Mouse (Mus musculus) intestine, embryonic 16.5 days (tissue): ENCODE measurements at regions not wholly inside any gene's neighbourhood (a gene's known extent, or its start where the extent isn't known, plus 50 kb on each side); places are given as distances from the start of the nearest gene placed in this dataset.

ENCODE experiments used
- ATAC-seq: fragments of 200-750 bp; cut with Nextera tagmentation; 2 replicates; pipeline ENCODE4 v1.8.0; 2017; ENCODE audit warnings: moderate TSS enrichment, moderate library complexity
- H3K27ac ChIP-seq: fragments of 300-500 bp; sonication (generic); 2 replicates; pipeline ENCODE4 v1.5.1; 2014; ENCODE audit warnings: mild to moderate bottlenecking, low read length
- H3K27me3 ChIP-seq: fragments of 300-500 bp; sonication (generic); replicated peaks from 2 replicates; pipeline ENCODE4 v1.6.1; 2014; ENCODE audit warnings: low read length, control low read depth, mixed read lengths; ENCODE audit not compliant: control insufficient read depth, insufficient read depth
- H3K36me3 ChIP-seq: fragments of 300-500 bp; sonication (generic); 2 replicates; pipeline ENCODE4 v1.6.1; 2014; ENCODE audit warnings: low read length, control low read depth; ENCODE audit not compliant: control insufficient read depth, insufficient read depth
- H3K4me1 ChIP-seq: fragments of 300-500 bp; sonication (generic); 2 replicates; pipeline ENCODE4 v1.6.1; 2014; ENCODE audit warnings: low read length, control low read depth, mixed read lengths; ENCODE audit not compliant: control insufficient read depth, insufficient read depth
- H3K4me2 ChIP-seq: fragments of 300-500 bp; sonication (generic); 2 replicates; pipeline ENCODE4 v1.6.1; 2014; ENCODE audit warnings: low read depth, low read length, control low read depth
- H3K4me3 ChIP-seq: fragments of 300-500 bp; sonication (generic); 2 replicates; pipeline ENCODE4 v1.5.1; 2014; ENCODE audit warnings: mild to moderate bottlenecking, low read length
- H3K9ac ChIP-seq: fragments of 300-500 bp; sonication (generic); 2 replicates; pipeline ENCODE4 v1.6.1; 2014; ENCODE audit warnings: low read depth, low read length
- H3K9me3 ChIP-seq: fragments of 300-500 bp; sonication (generic); 2 replicates; pipeline ENCODE4 v1.6.1; 2016; ENCODE audit warnings: low read length, control low read depth; ENCODE audit not compliant: control insufficient read depth
- WGBS: fragments of 180-500 bp; shearing (Covaris S2); extraction: QIAGEN DNeasy Blood & Tissue Kit; methylation state at CpG from one replicate; pipeline ENCODE4 v1.1.7; 2014; 5-methylcytosine and 5-hydroxymethylcytosine counted together

DNA sequence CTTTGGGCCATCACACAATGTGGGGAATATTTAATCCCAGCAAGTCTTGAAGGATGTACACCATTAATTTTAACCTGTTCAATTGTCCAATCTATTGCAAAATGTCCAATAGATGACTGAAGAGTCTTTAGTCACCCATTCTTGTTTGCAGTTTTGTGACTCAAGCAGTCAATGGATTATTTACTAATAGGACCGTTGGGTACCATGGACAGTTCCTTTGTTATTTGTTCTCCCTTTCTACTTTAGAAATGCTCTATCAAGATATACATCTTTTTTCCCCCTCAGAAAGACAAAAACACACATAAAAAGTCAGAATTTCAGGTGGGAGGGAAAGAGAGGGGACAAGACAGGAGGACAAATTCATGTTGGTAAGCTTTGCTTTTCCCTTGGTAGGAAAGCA, 598.3 kb downstream of the Gm9195 start:
- Histone ChIP-seq H3K27ac (no peak overlapping the region), H3K9me3 (no peaks in the 10 kb centered on the region), H3K4me2 (no peak overlapping the region), H3K27me3 (no peaks in the 10 kb centered on the region), H3K36me3 (no peaks in the 10 kb centered on the region), H3K9ac (no peak overlapping the region), H3K4me3 (no peak overlapping the region), H3K4me1 (no peaks in the 10 kb centered on the region)
- WGBS = 71% methylated on average over 1 of the region's 1 CpGs
- no peak for ATAC-seq

DNA sequence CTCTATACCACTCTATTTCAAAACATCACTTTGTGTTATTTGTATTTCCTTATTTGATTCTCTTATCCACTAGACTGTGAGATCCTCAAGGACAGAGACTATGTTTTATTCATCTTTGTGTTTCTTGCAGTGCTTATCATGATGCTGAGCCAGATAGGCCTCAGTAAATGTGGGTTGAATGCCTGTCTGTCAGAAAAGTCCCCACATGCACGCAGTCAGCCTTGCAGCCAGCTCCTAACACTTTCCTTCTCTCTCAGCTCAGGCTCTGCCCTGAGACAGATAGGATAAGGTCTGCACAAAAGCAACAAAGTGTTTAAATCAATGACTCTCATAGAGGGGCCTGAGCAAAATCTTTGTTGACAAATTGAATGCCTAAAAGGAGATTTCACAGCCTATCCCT, 600.0 kb downstream of the Gm9195 start:
- no peak for ATAC-seq
- 69% methylated on average over 1 of the region's 1 CpGs for WGBS
- Histone ChIP-seq H3K4me2 (no peak overlapping the region), H3K36me3 (no peaks in the 10 kb centered on the region), H3K4me3 (no peak overlapping the region), H3K27ac (no peak overlapping the region), H3K27me3 (no peaks in the 10 kb centered on the region), H3K9me3 (no peaks in the 10 kb centered on the region), H3K4me1 (no peaks in the 10 kb centered on the region), H3K9ac (no peak overlapping the region)

DNA sequence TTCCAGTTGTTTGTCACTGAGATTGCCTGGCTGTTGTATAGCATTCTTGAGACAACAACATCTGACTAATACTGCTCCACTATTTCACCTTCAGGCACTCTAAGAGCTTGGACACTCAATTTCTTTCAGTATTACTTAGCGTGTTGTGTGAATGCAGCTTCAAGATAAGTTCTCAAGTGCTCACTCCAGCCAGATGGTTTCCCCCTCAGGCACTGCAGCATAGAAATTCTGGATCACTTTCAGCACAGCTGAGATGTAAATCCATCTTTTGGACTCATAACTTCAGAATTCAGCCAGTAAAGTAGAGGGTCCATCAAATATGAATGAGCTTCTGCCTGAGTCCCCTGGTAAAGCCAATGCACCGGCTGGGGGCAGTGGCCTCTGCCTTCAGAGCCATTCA, 608.8 kb downstream of the Gm9195 start:
- no peak overlapping the region for H3K9ac ChIP-seq
- H3K9me3 ChIP-seq = no peaks in the 10 kb centered on the region
- no peaks in the 10 kb centered on the region for H3K27me3 ChIP-seq
- ATAC-seq = no peak
- H3K4me3 ChIP-seq = no peak overlapping the region
- H3K27ac ChIP-seq = no peak overlapping the region
- H3K4me1 ChIP-seq = no peaks in the 10 kb centered on the region
- H3K36me3 ChIP-seq = no peaks in the 10 kb centered on the region
- H3K4me2 ChIP-seq = no peak overlapping the region
- WGBS = 74% methylated on average over 2 of the region's 2 CpGs

DNA sequence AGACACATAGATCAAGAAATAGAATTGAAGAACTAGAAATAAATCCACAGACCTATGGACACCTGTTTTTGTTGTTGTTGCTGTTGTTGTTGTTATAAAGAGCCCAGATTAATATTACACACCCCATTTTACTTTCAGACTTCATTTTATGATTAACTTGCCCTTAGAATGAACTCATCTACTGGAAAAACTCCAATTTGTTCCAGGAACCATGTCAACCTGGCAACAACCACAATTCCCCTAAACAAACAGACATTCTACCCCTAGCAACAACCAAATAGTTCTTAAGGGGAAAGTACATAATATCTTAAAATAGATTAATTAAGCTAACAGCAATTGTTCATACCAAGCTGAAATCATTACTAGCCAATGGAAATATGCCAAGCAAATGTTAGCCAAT, 646.1 kb downstream of the Gm9195 start:
- H3K4me3 ChIP-seq = no peak overlapping the region
- no peaks in the 10 kb centered on the region for H3K27me3 ChIP-seq
- H3K9ac ChIP-seq = no peak overlapping the region
- ATAC-seq = no peak
- no peaks in the 10 kb centered on the region for H3K4me1 ChIP-seq
- H3K4me2 ChIP-seq = no peak overlapping the region
- no peaks in the 10 kb centered on the region for H3K9me3 ChIP-seq
- no peak overlapping the region for H3K27ac ChIP-seq
- H3K36me3 ChIP-seq = no peaks in the 10 kb centered on the region

DNA sequence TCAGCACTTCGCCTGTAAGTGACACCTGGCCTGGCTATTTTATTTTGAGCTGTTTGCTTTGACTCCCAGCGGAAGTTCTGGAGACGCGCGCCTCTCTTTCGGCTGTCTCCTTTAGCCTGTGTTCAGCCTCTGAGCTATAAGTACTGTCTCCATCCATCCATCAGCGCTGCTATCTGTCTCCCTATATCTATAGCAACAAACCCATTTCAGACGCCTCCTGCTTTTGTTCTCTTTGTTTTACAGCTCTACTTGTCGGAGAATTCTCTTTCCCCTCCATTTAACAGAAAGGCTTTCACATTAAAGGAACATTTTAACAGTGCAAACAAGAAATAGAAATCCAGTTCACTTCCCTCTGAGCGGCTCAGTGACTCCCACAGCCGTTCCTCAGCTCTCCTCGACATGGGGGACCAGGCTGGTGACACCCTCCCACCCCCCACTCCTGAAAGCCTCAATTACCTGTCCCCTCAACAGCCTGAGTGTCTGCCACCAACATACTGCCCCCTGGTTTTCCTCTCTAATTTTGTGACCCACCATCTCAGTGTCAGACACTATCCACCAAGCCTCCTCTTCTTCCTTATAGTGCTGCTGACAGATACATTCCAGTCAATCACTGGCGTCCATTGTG, 682.7 kb downstream of the Gm9195 start:
- no peak overlapping the region for H3K4me3 ChIP-seq
- no peak overlapping the region for H3K4me2 ChIP-seq
- ATAC-seq = no peak
- H3K36me3 ChIP-seq = no peaks in the 10 kb centered on the region
- H3K27ac ChIP-seq = no peak overlapping the region
- 55% methylated on average over 13 of the region's 13 CpGs for WGBS
- no peaks in the 10 kb centered on the region for H3K9me3 ChIP-seq
- H3K9ac ChIP-seq = no peak overlapping the region
- H3K4me1 ChIP-seq = no peaks in the 10 kb centered on the region
- no peaks in the 10 kb centered on the region for H3K27me3 ChIP-seq

DNA sequence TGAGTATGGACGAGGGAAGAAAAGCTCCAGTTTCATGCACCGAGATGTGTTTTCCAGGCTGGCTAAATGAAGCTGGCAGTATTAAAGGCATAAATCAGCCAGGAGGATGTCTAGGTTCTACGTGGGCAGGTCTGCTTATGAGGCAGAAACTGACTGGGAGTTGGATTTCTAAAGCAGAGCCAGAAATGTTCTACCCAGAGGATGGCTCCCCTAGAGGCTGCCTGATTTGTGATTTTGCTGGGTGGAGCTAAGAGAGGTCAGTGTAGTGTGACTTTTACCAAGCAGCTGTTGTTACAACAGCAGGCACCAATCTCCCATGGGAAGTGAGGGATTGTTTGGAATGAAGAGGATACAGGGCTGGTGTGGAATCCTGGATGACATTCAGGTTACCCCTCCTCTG, 686.0 kb downstream of the Gm9195 start:
- H3K4me2 ChIP-seq = no peak overlapping the region
- H3K9me3 ChIP-seq = no peaks in the 10 kb centered on the region
- no peak overlapping the region for H3K4me3 ChIP-seq
- no peaks in the 10 kb centered on the region for H3K27me3 ChIP-seq
- no peak for ATAC-seq
- H3K4me1 ChIP-seq = no peaks in the 10 kb centered on the region
- WGBS = 63% methylated on average over 3 of the region's 3 CpGs
- no peak overlapping the region for H3K27ac ChIP-seq
- no peak overlapping the region for H3K9ac ChIP-seq
- no peaks in the 10 kb centered on the region for H3K36me3 ChIP-seq

DNA sequence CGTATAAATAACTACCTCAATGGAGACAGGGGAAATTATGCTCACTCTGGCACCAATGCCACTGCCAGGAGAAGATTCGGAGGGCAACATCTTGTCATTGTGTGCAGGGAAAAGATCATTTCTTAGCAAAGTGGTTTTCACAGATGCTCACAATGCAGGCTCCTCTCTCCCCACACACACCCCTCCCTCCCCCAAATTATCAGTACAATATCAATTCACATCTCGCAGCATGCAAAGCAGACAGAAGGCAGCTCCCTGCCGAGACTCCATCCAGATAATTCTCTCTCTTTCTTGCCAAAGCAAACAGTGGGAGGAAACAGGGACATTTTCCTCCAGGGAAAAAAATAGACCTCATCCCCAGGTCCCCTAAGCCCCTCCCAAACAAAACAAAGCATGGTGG, 691.8 kb downstream of the Gm9195 start:
- H3K9ac ChIP-seq = no peak overlapping the region
- no peak for ATAC-seq
- 62% methylated on average over 4 of the region's 4 CpGs for WGBS
- H3K9me3 ChIP-seq = no peaks in the 10 kb centered on the region
- H3K4me3 ChIP-seq = no peak overlapping the region
- no peaks in the 10 kb centered on the region for H3K36me3 ChIP-seq
- no peak overlapping the region for H3K27ac ChIP-seq
- H3K4me1 ChIP-seq = no peaks in the 10 kb centered on the region
- no peak overlapping the region for H3K4me2 ChIP-seq
- no peaks in the 10 kb centered on the region for H3K27me3 ChIP-seq

DNA sequence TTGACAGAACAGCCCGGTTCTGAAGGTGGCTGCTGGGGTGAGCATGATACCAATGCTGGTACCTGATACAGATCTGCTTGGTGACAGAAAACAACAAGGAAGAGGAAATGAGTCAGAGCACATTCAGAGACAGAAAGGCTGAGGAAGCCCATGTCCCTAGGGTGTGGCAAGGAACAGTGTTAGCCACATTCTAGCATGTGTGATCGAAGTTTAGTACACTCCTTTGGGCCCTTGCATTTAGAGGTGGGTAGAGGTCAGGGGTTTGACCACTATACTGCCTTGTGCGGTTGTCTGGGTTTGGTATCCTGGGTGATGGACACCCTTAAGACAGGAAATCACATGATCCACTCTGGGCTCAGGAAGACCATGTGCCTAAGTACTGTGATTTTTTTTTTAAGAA, 695.9 kb downstream of the Gm9195 start:
- WGBS = 80% methylated on average over 3 of the region's 3 CpGs

DNA sequence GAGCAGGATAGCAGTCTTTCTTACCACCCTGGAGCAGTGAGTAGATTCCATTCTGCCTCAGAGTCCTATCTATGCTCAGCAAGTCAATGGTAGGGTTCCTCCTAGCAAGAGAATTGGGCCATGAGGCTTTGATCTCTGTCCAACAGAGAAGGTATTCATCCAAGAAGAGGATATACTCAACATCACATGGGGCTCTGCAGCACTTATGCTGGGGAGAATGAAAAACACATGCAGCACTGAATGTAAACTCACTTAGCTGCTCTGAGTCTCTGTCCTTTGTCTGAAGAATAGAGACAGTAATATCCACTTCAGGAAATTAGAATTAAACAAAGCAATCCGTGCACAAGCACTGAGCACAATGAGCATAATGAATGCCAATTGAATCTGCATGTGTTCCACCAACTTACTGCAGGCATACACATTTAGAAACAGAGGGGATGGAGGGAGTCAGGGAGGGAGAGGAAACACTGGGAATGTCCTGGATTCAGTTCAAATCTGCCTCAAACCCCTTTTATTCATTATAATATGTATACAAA, 714.6 kb downstream of the Gm9195 start:
- Histone ChIP-seq H3K9me3 (no peaks in the 10 kb centered on the region), H3K9ac (no peak overlapping the region), H3K36me3 (no peaks in the 10 kb centered on the region), H3K4me3 (no peak overlapping the region), H3K27ac (no peak overlapping the region), H3K27me3 (no peaks in the 10 kb centered on the region), H3K4me2 (no peak overlapping the region), H3K4me1 (no peaks in the 10 kb centered on the region)
- 46% methylated on average over 1 of the region's 1 CpGs for WGBS
- no peak for ATAC-seq

More for the DNA sequence above, 695.9 kb downstream of the Gm9195 start:
- H3K4me1 ChIP-seq = no peaks in the 10 kb centered on the region
- H3K4me3 ChIP-seq = no peak overlapping the region
- no peak for ATAC-seq
- no peak overlapping the region for H3K27ac ChIP-seq
- no peaks in the 10 kb centered on the region for H3K36me3 ChIP-seq
- no peak overlapping the region for H3K4me2 ChIP-seq
- H3K27me3 ChIP-seq = no peaks in the 10 kb centered on the region
- H3K9ac ChIP-seq = no peak overlapping the region
- H3K9me3 ChIP-seq = no peaks in the 10 kb centered on the region

DNA sequence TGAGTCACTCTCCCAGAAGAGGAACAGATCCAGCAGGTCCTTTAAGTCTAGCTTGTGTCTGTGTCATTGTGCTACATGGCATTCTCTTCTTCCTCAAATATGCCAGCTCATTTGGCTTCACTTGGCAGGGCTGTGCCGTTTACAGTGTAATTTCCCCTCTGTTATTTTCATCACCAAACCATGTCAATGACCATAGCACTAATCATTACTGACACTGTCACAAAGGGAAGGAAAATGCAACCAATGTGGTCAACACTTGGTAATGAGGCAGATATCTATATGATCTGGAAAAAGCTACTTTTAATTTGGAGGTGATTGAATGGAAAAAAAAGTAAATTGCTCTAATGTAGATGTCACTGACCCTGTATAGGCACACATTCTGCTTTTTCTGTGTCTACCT, 724.8 kb downstream of the Gm9195 start:
- Histone ChIP-seq H3K4me2 (no peak overlapping the region), H3K36me3 (no peaks in the 10 kb centered on the region), H3K9ac (no peak overlapping the region), H3K9me3 (no peaks in the 10 kb centered on the region), H3K27ac (no peak overlapping the region), H3K4me3 (no peak overlapping the region), H3K27me3 (no peaks in the 10 kb centered on the region), H3K4me1 (no peaks in the 10 kb centered on the region)
- 78% methylated on average over 1 of the region's 1 CpGs for WGBS
- ATAC-seq = no peak
